Mouse (Mus musculus) myocyte (in vitro differentiated cells): Measurements from ENCODE around the gene Pja2. TPM values are rescaled to one million over a fixed set of nuclear protein-coding genes. Genes with fewer than 3 reads are reported as not detected.

Source experiments
- H3K27me3 ChIP-seq: one replicate; pipeline ENCODE4 v1.6.1; 2011; ENCODE audit not compliant: control insufficient read depth, insufficient read depth, insufficient read length
- H3K36me3 ChIP-seq: one replicate; pipeline ENCODE4 v1.6.1; 2011; ENCODE audit not compliant: control insufficient read depth, insufficient read depth
- H3K4me2 ChIP-seq: one replicate; pipeline ENCODE4 v1.6.1; 2011; ENCODE audit warnings: low read depth, control low read depth
- H3K4me3 ChIP-seq: one replicate; pipeline ENCODE4 v1.5.1; 2011; ENCODE audit warnings: mild to moderate bottlenecking, control low read depth, moderate library complexity
- H3K79me2 ChIP-seq: one replicate; pipeline ENCODE4 v1.6.1; 2011; ENCODE audit not compliant: control insufficient read depth, insufficient read depth
- H3ac ChIP-seq: one replicate; pipeline ENCODE4 v1.6.1; 2011; ENCODE audit not compliant: control insufficient read depth, insufficient read length
- CEBPB ChIP-seq: IDR thresholded peaks from 2 replicates; pipeline ENCODE4 v1.6.1; 2011; ENCODE audit warnings: mild to moderate bottlenecking, moderate library complexity; ENCODE audit not compliant: poor library complexity, insufficient read depth, severe bottlenecking
- E2F4 ChIP-seq: IDR thresholded peaks from one replicate; pipeline ENCODE4 v1.6.1; 2011; ENCODE audit warnings: mild to moderate bottlenecking, control low read depth, moderate library complexity; ENCODE audit not compliant: insufficient read depth
- MAX ChIP-seq: IDR thresholded peaks from one replicate; pipeline ENCODE4 v1.6.1; 2011; ENCODE audit warnings: low read depth, mild to moderate bottlenecking, control low read depth
- MYOD1 ChIP-seq, 3 experiments: IDR thresholded peaks; one replicate each; pipeline ENCODE4 v1.6.1; 2011; ENCODE audit warnings: control low read depth in 2 of 3, low read depth in 2 of 3, mild to moderate bottlenecking in 2 of 3, moderate library complexity in 1 of 3; ENCODE audit not compliant: insufficient read length in 2 of 3, control insufficient read depth in 1 of 3
- MYOG ChIP-seq, 3 experiments: IDR thresholded peaks; one replicate each; pipeline ENCODE4 v1.6.1; 2011; ENCODE audit warnings: control low read depth in 2 of 3, low read depth in 2 of 3, mild to moderate bottlenecking in 2 of 3; ENCODE audit not compliant: insufficient read length in 2 of 3, control insufficient read depth in 1 of 3, insufficient read depth in 1 of 3
- POLR2A ChIP-seq: IDR thresholded peaks from one replicate; pipeline ENCODE4 v1.6.1; 2011; ENCODE audit warnings: low read depth, mild to moderate bottlenecking, control low read depth, moderate library complexity; ENCODE audit not compliant: insufficient read length
- POLR2AphosphoS2 ChIP-seq: IDR thresholded peaks from one replicate; pipeline ENCODE4 v1.6.1; 2011; ENCODE audit warnings: low read depth, control low read depth; ENCODE audit not compliant: insufficient read length
- REST ChIP-seq: IDR thresholded peaks from one replicate; pipeline ENCODE4 v1.6.1; 2011; ENCODE audit warnings: mild to moderate bottlenecking, control low read depth, moderate library complexity; ENCODE audit not compliant: insufficient read depth, insufficient read length
- SRF ChIP-seq: IDR thresholded peaks from one replicate; pipeline ENCODE4 v1.6.1; 2011; ENCODE audit warnings: low read depth; ENCODE audit not compliant: control insufficient read depth, insufficient read length
- TCF12 ChIP-seq: IDR thresholded peaks from one replicate; pipeline ENCODE4 v1.6.1; 2011; ENCODE audit warnings: mild to moderate bottlenecking, control low read depth; ENCODE audit not compliant: poor library complexity, insufficient read depth, severe bottlenecking
- TCF3 ChIP-seq: IDR thresholded peaks from one replicate; pipeline ENCODE4 v1.6.1; 2011; ENCODE audit warnings: low read depth, control low read depth; ENCODE audit not compliant: insufficient read length
- USF1 ChIP-seq: IDR thresholded peaks from one replicate; pipeline ENCODE4 v1.6.1; 2011; ENCODE audit warnings: low read depth, mild to moderate bottlenecking, control low read depth, moderate library complexity
- polyA plus RNA-seq: library from polyadenylated mRNA; unstranded; fragments of >200 nt; fragmentation: generic; extraction: Trizol; gene quantifications from one replicate; pipeline ENCODE4 v1.2.1, GENCODE M21; 2012; ENCODE audit warnings: missing spikeins

Pja2 gene
- polyA plus RNA-seq, result 30.3 TPM

GRCm38 (mm10) chr17:64331898-64332769 lies at the start of gene Pja2:
TSS of gene Pja2 (minus strand) at chr17:64331916.
- Histone ChIP-seq H3K36me3 (no peaks in the 10 kb centered on the region), H3K4me3 (peak within 1 kb of the TSS; percentile 45), H3K79me2 (peaks cover 39% of the 10 kb centered on the region), H3K4me2 (peak within 1 kb of the TSS; percentile 98), H3ac (peak within 1 kb of the TSS; percentile 85), H3K27me3 (no peaks in the 10 kb centered on the region)
- TF ChIP-seq POLR2A (peak; percentile 60), REST (no peak), MYOD1 (IDR thresholded peaks at IDR 0.05; ENCODE audit: control insufficient read depth in 1 of 3, insufficient read length in 2 of 3, low read depth in 2 of 3) (peak in 2 of 3 experiments; percentile 28 to 36), MAX (no peak), TCF12 (no peak), CEBPB (no peak), POLR2AphosphoS2 (peak; percentile 57), USF1 (no peak), E2F4 (no peak), SRF (peak; percentile 66), TCF3 (no peak), MYOG (IDR thresholded peaks at IDR 0.05; ENCODE audit: control insufficient read depth in 1 of 3, insufficient read depth in 1 of 3, insufficient read length in 2 of 3, low read depth in 2 of 3) (no peak)

- H3K4me2 ChIP-seq, result no peak overlapping the region
- no peaks in the 10 kb centered on the region for H3K27me3 ChIP-seq
- no peaks in the 10 kb centered on the region for H3K79me2 ChIP-seq
- no peak overlapping the region for H3ac ChIP-seq
- no peaks in the 10 kb centered on the region for H3K36me3 ChIP-seq
- no peak overlapping the region for H3K4me3 ChIP-seq
- peak in 1 of 3 experiments; percentile 12 for TF ChIP-seq MYOD1 (IDR thresholded peaks at IDR 0.05; ENCODE audit: control insufficient read depth in 1 of 3, insufficient read length in 2 of 3, low read depth in 2 of 3)
- no peak for TF ChIP-seq USF1
These were observed 43.6 kb upstream of the Pja2 start for GRCm38 (mm10) chr17:64375327-64375726.

GRCm38 (mm10) chr17:64363694-64364093 lies 32.0 kb upstream of the Pja2 start:
- H3K4me2 ChIP-seq, result no peak overlapping the region
- no peaks in the 10 kb centered on the region for H3K79me2 ChIP-seq
- no peak overlapping the region for H3ac ChIP-seq
- H3K4me3 ChIP-seq, result no peak overlapping the region
- no peaks in the 10 kb centered on the region for H3K36me3 ChIP-seq
- TF ChIP-seq MAX, result no peak
- no peak for TF ChIP-seq TCF3
- no peak for TF ChIP-seq USF1
- TF ChIP-seq SRF, result no peak
- TF ChIP-seq POLR2A, result no peak
- TF ChIP-seq TCF12, result no peak
- TF ChIP-seq E2F4, result no peak
- TF ChIP-seq MYOG (IDR thresholded peaks at IDR 0.05; ENCODE audit: control insufficient read depth in 1 of 3, insufficient read depth in 1 of 3, insufficient read length in 2 of 3, low read depth in 2 of 3), result no peak
- no peak for TF ChIP-seq CEBPB
- no peak for TF ChIP-seq MYOD1 (IDR thresholded peaks at IDR 0.05; ENCODE audit: control insufficient read depth in 1 of 3, insufficient read length in 2 of 3, low read depth in 2 of 3)
- no peak for TF ChIP-seq POLR2AphosphoS2
- no peak for TF ChIP-seq REST
- no peaks in the 10 kb centered on the region for H3K27me3 ChIP-seq

- no peak for TF ChIP-seq MYOG (IDR thresholded peaks at IDR 0.05; ENCODE audit: control insufficient read depth in 1 of 3, insufficient read depth in 1 of 3, insufficient read length in 2 of 3, low read depth in 2 of 3)
- no peak for TF ChIP-seq MYOD1 (IDR thresholded peaks at IDR 0.05; ENCODE audit: control insufficient read depth in 1 of 3, insufficient read length in 2 of 3, low read depth in 2 of 3)
- no peak for TF ChIP-seq USF1
- no peak for TF ChIP-seq MAX
- no peak for TF ChIP-seq POLR2A
- TF ChIP-seq TCF3, result no peak
- TF ChIP-seq REST, result no peak
- no peak for TF ChIP-seq E2F4
- no peak for TF ChIP-seq SRF
- TF ChIP-seq TCF12, result no peak
- no peaks in the 10 kb centered on the region for H3K27me3 ChIP-seq
- no peaks in the 10 kb centered on the region for H3K79me2 ChIP-seq
- H3ac ChIP-seq, result no peak overlapping the region
- no peak overlapping the region for H3K4me2 ChIP-seq
- no peak overlapping the region for H3K4me3 ChIP-seq
- H3K36me3 ChIP-seq, result no peaks in the 10 kb centered on the region
These were observed 30.9 kb upstream of the Pja2 start for GRCm38 (mm10) chr17:64362570-64362969.

GRCm38 (mm10) chr17:64361911-64362425 lies 30.3 kb upstream of the Pja2 start:
- H3K79me2 ChIP-seq, result no peaks in the 10 kb centered on the region
- H3K27me3 ChIP-seq, result no peaks in the 10 kb centered on the region
- TF ChIP-seq MYOG (IDR thresholded peaks at IDR 0.05; ENCODE audit: control insufficient read depth in 1 of 3, insufficient read depth in 1 of 3, insufficient read length in 2 of 3, low read depth in 2 of 3), result no peak
- no peak for TF ChIP-seq TCF3
- no peak for TF ChIP-seq CEBPB
- no peak for TF ChIP-seq MYOD1 (IDR thresholded peaks at IDR 0.05; ENCODE audit: control insufficient read depth in 1 of 3, insufficient read length in 2 of 3, low read depth in 2 of 3)
- TF ChIP-seq TCF12, result no peak
- no peak for TF ChIP-seq SRF
- no peak for TF ChIP-seq REST
- no peak for TF ChIP-seq POLR2AphosphoS2
- TF ChIP-seq MAX, result no peak
- no peak for TF ChIP-seq POLR2A
- TF ChIP-seq E2F4, result no peak
- H3K36me3 ChIP-seq, result no peaks in the 10 kb centered on the region
- H3K4me2 ChIP-seq, result no peak overlapping the region
- H3ac ChIP-seq, result no peak overlapping the region
- H3K4me3 ChIP-seq, result no peak overlapping the region
